Mouse (Mus musculus): ENCODE measurements at regions not wholly inside any gene's neighbourhood (a gene's known extent, or its start where the extent isn't known, plus 50 kb on each side); places are given as distances from the start of the nearest gene placed in this dataset.
"Not testable (repeated sequence)": the region's sequence is repeated elsewhere in the genome, so short reads cannot be mapped to it uniquely, and the experiment has no call there.

DNA sequence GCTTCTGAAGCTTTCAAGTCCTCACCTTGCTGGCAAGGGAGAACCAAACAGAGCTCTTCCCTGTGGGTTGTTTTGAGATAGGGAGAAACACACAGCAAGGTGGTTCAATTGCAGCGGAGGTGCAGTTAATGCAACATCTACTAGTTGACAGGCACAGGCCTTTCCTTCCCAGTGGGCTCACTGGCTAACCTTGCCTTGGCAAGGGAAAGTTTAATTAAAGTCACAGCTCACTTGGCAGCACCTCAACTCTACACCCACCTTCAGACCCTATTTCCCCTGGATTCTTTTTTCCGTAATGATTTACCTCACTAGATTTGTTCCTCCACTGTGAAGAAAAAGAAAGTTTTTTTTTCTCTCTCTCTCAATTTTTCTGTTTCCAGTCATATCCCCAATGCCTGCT lies 314.5 kb downstream of the Tlr4 start:
- 95% methylated on average over 2 of the region's 2 CpGs for WGBS
- H3K4me2 ChIP-seq (ENCODE audit: low read length), result no peak overlapping the region
- no peaks in the 10 kb centered on the region for H3K9me3 ChIP-seq (ENCODE audit: control insufficient read depth, low read length)
- H3K4me1 ChIP-seq (ENCODE audit: control insufficient read depth, insufficient read depth, low read length), result no peaks in the 10 kb centered on the region
- no peak overlapping the region for H3K4me3 ChIP-seq (replicated peaks; ENCODE audit: low read depth, low read length)
- DNase-seq (no peak), ATAC-seq (ENCODE audit: low FRiP score, low TSS enrichment) (no peak)
- no peak overlapping the region for H3K9ac ChIP-seq (replicated peaks; ENCODE audit: low read length)
- no peaks in the 10 kb centered on the region for H3K27me3 ChIP-seq (ENCODE audit: control insufficient read depth, insufficient read depth, low read length)
- no peaks in the 10 kb centered on the region for H3K36me3 ChIP-seq (ENCODE audit: control insufficient read depth, insufficient read depth, low read length)
- no peak overlapping the region for H3K27ac ChIP-seq (replicated peaks; ENCODE audit: low read depth, low read length)

DNA sequence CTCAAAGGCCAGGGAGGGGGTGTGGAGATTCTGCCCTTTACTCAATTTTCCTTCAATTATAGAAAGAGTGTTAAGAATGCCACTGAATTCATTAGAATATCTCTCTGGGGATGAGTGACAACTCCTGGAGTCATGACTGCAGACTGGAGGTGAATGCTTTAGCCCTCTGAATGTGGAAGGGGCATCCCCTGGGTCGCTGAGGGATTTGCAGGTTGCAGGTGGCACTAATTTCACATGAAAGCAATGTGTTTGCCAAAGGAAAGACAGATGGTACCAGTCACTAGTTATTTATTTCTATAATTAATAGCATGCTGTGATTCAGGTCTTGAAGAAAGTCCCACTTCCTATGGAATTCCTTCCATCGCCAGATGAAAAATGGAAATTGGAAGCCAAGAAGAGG lies 321.1 kb downstream of the Tlr4 start:
- Histone ChIP-seq H3K9ac (replicated peaks; ENCODE audit: low read length) (no peak overlapping the region), H3K27me3 (ENCODE audit: control insufficient read depth, insufficient read depth, low read length) (no peaks in the 10 kb centered on the region), H3K4me3 (replicated peaks; ENCODE audit: low read depth, low read length) (no peak overlapping the region), H3K4me1 (ENCODE audit: control insufficient read depth, insufficient read depth, low read length) (no peaks in the 10 kb centered on the region), H3K4me2 (ENCODE audit: low read length) (no peak overlapping the region), H3K27ac (replicated peaks; ENCODE audit: low read depth, low read length) (no peak overlapping the region), H3K9me3 (ENCODE audit: control insufficient read depth, low read length) (no peaks in the 10 kb centered on the region), H3K36me3 (ENCODE audit: control insufficient read depth, insufficient read depth, low read length) (no peaks in the 10 kb centered on the region)
- 70% methylated on average over 2 of the region's 2 CpGs for WGBS
- ATAC-seq (ENCODE audit: low FRiP score, low TSS enrichment) (no peak), DNase-seq (no peak)

DNA sequence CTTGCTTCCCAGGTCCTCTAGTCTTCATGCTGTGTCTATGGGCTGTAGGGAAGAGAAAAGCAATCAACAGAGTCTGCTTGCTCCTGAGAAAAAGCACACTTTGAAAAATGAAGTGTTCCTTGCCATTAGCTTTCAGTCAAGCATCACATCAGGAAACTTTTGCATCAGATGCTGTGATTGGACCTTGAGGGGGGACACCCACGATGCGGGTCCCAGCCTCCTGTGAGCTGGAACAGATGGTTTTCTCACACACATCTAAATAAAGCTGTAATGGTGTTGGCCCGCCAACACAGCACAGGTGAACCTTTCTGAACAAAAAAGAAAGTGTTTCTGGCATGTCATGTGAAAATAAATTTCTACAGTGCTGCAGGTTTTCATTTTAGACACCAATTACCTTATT lies 335.3 kb downstream of the Tlr4 start:
- no peak overlapping the region for H3K4me3 ChIP-seq (replicated peaks; ENCODE audit: low read depth, low read length)
- DNase-seq (no peak), ATAC-seq (ENCODE audit: low FRiP score, low TSS enrichment) (no peak)
- H3K36me3 ChIP-seq (ENCODE audit: control insufficient read depth, insufficient read depth, low read length), result no peaks in the 10 kb centered on the region
- H3K9me3 ChIP-seq (ENCODE audit: control insufficient read depth, low read length), result no peaks in the 10 kb centered on the region
- no peak overlapping the region for H3K9ac ChIP-seq (replicated peaks; ENCODE audit: low read length)
- H3K4me1 ChIP-seq (ENCODE audit: control insufficient read depth, insufficient read depth, low read length), result no peaks in the 10 kb centered on the region
- H3K27me3 ChIP-seq (ENCODE audit: control insufficient read depth, insufficient read depth, low read length), result no peaks in the 10 kb centered on the region
- WGBS, result 83% methylated on average over 3 of the region's 3 CpGs
- H3K4me2 ChIP-seq (ENCODE audit: low read length), result no peak overlapping the region
- no peak overlapping the region for H3K27ac ChIP-seq (replicated peaks; ENCODE audit: low read depth, low read length)

DNA sequence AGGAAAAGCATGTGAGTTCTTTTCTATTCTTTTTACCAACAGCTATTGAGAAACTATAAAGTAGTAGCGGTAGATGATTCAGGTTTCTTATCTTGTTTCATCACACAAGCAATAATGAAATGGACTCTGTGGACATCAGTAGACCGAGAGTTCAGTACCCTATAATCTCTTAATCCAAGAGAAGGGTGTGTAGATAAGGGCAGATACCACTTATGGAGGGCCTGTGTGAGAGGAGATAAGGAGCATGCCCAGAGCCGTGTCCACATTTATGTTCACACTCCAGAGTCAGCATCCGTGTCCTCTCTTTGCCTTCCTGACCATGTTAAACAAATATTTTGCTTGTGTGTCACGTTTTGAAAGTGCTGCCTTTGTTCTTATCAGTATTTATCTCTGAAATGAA lies 340.3 kb downstream of the Tlr4 start:
- Histone ChIP-seq H3K4me2 (ENCODE audit: low read length) (no peak overlapping the region), H3K4me1 (ENCODE audit: control insufficient read depth, insufficient read depth, low read length) (no peaks in the 10 kb centered on the region), H3K36me3 (ENCODE audit: control insufficient read depth, insufficient read depth, low read length) (no peaks in the 10 kb centered on the region), H3K27ac (replicated peaks; ENCODE audit: low read depth, low read length) (no peak overlapping the region), H3K9me3 (ENCODE audit: control insufficient read depth, low read length) (no peaks in the 10 kb centered on the region), H3K27me3 (ENCODE audit: control insufficient read depth, insufficient read depth, low read length) (no peaks in the 10 kb centered on the region), H3K9ac (replicated peaks; ENCODE audit: low read length) (no peak overlapping the region), H3K4me3 (replicated peaks; ENCODE audit: low read depth, low read length) (no peak overlapping the region)
- no peak for ATAC-seq (ENCODE audit: low FRiP score, low TSS enrichment)
- WGBS, result 66% methylated on average over 5 of the region's 5 CpGs
- DNase-seq, result no peak

DNA sequence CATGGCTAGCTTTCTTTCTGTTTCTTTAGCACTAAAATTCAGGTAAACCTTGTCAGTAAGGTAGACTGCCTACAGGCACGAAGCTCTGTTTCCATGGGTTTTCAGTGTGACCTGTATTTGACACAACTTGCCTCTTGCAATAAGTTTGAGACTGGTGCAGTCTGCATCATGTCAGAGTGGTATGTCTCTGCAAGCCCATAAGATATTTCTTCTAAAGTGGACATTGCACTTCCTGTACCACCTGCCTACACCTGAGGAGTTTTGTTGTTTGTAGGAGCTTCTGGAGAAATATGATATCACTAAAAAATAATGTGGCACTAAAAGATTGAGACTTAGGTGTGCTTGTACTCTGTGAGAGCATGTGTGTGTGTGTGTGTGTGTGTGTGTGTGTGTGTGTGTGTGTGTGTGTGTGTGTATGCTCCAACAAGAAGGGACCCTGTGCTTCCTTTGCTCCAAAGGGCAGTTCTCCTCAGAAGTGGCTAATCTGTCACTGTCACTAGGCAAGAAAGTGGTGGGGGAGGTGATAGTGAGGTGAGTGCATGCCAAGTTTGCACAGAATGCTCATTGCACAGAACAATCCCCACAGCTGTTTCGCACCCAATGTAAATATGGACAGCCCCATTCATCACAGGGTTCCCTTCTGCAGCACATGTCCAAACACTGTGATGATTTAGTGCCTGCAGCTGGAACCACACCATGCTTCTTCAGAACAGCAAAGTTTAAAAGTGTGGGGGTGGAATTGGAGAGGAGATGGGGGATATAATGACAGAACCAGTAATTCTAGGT lies 360.5 kb downstream of the Tlr4 start:
- no peak for ATAC-seq (ENCODE audit: low FRiP score, low TSS enrichment)
- no peaks in the 10 kb centered on the region for H3K36me3 ChIP-seq (ENCODE audit: control insufficient read depth, insufficient read depth, low read length)
- H3K4me3 ChIP-seq (replicated peaks; ENCODE audit: low read depth, low read length), result no peak overlapping the region
- 72% methylated on average over 2 of the region's 2 CpGs for WGBS
- no peak overlapping the region for H3K4me2 ChIP-seq (ENCODE audit: low read length)
- no peak overlapping the region for H3K27ac ChIP-seq (replicated peaks; ENCODE audit: low read depth, low read length)
- H3K9ac ChIP-seq (replicated peaks; ENCODE audit: low read length), result no peak overlapping the region
- DNase-seq, result no peak
- no peaks in the 10 kb centered on the region for H3K27me3 ChIP-seq (ENCODE audit: control insufficient read depth, insufficient read depth, low read length)
- H3K4me1 ChIP-seq (ENCODE audit: control insufficient read depth, insufficient read depth, low read length), result no peaks in the 10 kb centered on the region
- H3K9me3 ChIP-seq (ENCODE audit: control insufficient read depth, low read length), result no peaks in the 10 kb centered on the region

DNA sequence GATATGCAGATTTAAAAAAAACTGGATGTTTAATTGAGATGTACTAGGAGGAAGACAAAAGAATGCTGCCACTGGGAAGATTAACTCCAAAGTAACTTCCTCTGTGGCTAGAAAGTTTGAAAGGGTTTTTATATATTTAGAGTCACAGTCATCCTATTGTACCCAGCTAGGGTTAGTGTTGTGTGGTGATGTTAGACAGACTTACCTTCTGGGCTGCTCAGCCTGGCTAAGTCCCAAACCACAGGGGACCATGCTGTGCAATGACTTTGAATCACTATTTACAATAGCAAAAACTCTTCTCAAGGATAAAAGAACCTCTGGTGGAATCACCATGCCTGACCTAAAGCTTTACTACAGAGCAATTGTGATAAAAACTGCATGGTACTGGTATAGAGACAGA lies 363.2 kb downstream of the Tlr4 start:
- Histone ChIP-seq H3K27ac (replicated peaks; ENCODE audit: low read depth, low read length) (no peak overlapping the region), H3K27me3 (ENCODE audit: control insufficient read depth, insufficient read depth, low read length) (no peaks in the 10 kb centered on the region), H3K4me1 (ENCODE audit: control insufficient read depth, insufficient read depth, low read length) (no peaks in the 10 kb centered on the region), H3K36me3 (ENCODE audit: control insufficient read depth, insufficient read depth, low read length) (no peaks in the 10 kb centered on the region), H3K9ac (replicated peaks; ENCODE audit: low read length) (no peak overlapping the region), H3K9me3 (ENCODE audit: control insufficient read depth, low read length) (no peaks in the 10 kb centered on the region), H3K4me3 (replicated peaks; ENCODE audit: low read depth, low read length) (no peak overlapping the region), H3K4me2 (ENCODE audit: low read length) (no peak overlapping the region)
- no peak for ATAC-seq (ENCODE audit: low FRiP score, low TSS enrichment)
- no peak for DNase-seq

DNA sequence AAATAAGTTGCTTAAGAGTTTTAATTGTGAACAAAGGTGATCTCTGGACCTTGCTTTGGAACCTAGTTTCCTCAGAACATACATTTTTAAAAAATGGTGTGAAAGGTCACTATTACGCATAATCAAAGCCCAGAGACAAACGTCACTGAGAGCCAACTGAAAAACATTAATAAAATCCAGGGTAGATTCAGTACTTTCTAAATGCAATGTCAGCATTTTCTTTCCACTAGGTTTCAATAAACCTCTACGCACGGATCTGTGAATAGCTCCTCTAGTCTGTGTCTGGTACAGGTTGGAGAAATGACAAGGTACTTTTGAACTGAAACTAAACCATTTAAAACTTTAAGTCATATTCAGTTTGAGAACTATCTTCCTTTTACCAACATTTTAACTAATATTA lies 367.0 kb downstream of the Tlr4 start:
- no peak overlapping the region for H3K27ac ChIP-seq (replicated peaks; ENCODE audit: low read depth, low read length)
- no peaks in the 10 kb centered on the region for H3K27me3 ChIP-seq (ENCODE audit: control insufficient read depth, insufficient read depth, low read length)
- no peaks in the 10 kb centered on the region for H3K4me1 ChIP-seq (ENCODE audit: control insufficient read depth, insufficient read depth, low read length)
- H3K4me2 ChIP-seq (ENCODE audit: low read length), result no peak overlapping the region
- 82% methylated on average over 4 of the region's 4 CpGs for WGBS
- ATAC-seq (ENCODE audit: low FRiP score, low TSS enrichment) (no peak), DNase-seq (no peak)
- H3K4me3 ChIP-seq (replicated peaks; ENCODE audit: low read depth, low read length), result no peak overlapping the region
- H3K36me3 ChIP-seq (ENCODE audit: control insufficient read depth, insufficient read depth, low read length), result no peaks in the 10 kb centered on the region
- no peaks in the 10 kb centered on the region for H3K9me3 ChIP-seq (ENCODE audit: control insufficient read depth, low read length)
- no peak overlapping the region for H3K9ac ChIP-seq (replicated peaks; ENCODE audit: low read length)

DNA sequence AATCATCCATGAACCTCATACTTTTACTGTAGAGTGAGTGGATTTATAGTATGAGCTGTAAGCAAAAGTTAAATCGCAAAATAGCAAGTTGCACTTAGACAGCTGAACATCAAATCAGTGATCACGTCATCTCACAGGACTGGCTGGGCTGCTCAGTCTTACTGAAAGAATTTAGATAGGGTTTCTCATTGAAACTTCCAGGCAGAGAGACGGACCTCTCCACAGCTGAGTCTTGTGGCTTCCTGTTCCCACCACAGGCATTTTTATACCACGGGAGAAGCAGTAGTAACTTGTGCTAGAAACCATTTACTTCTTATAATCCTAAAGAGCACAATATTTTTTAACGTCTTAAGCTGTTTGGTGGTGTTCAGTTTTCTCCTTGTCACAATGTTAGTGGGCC lies 369.5 kb downstream of the Tlr4 start:
- no peak for ATAC-seq (ENCODE audit: low FRiP score, low TSS enrichment)
- Histone ChIP-seq H3K4me3 (replicated peaks; ENCODE audit: low read depth, low read length) (no peak overlapping the region), H3K9me3 (ENCODE audit: control insufficient read depth, low read length) (no peaks in the 10 kb centered on the region), H3K4me2 (ENCODE audit: low read length) (no peak overlapping the region), H3K36me3 (ENCODE audit: control insufficient read depth, insufficient read depth, low read length) (no peaks in the 10 kb centered on the region), H3K9ac (replicated peaks; ENCODE audit: low read length) (no peak overlapping the region), H3K4me1 (ENCODE audit: control insufficient read depth, insufficient read depth, low read length) (no peaks in the 10 kb centered on the region), H3K27ac (replicated peaks; ENCODE audit: low read depth, low read length) (no peak overlapping the region), H3K27me3 (ENCODE audit: control insufficient read depth, insufficient read depth, low read length) (no peaks in the 10 kb centered on the region)
- DNase-seq, result no peak
- 90% methylated on average over 5 of the region's 5 CpGs for WGBS

DNA sequence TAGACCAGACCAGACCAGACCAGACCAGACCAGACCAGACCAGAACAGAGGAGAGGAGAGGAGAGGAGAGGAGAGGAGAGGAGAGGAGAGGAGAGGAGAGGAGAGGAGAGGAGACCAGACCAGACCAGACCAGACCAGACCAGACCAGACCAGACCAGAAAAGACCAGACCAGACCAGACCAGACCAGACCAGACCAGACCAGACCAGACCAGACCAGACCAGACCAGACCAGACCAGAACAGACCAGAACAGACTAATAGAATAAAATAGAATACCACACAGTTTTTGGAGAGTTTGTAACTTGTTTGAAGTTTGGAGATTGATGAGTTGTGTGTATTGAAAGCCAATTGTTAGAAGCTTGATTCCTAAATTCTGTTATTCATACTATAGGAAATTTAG lies 381.0 kb downstream of the Tlr4 start:
- H3K27me3 ChIP-seq (ENCODE audit: control insufficient read depth, insufficient read depth, low read length); ATAC-seq (ENCODE audit: low FRiP score, low TSS enrichment); H3K27ac ChIP-seq (replicated peaks; ENCODE audit: low read depth, low read length); H3K9me3 ChIP-seq (ENCODE audit: control insufficient read depth, low read length); H3K9ac ChIP-seq (replicated peaks; ENCODE audit: low read length); H3K4me1 ChIP-seq (ENCODE audit: control insufficient read depth, insufficient read depth, low read length); DNase-seq; H3K36me3 ChIP-seq (ENCODE audit: control insufficient read depth, insufficient read depth, low read length); H3K4me3 ChIP-seq (replicated peaks; ENCODE audit: low read depth, low read length); H3K4me2 ChIP-seq (ENCODE audit: low read length): not testable (repeated sequence)

All from midbrain, embryonic 14.5 days (tissue).